Mouse (Mus musculus): ENCODE data around the gene Frrs1. TPM values are rescaled to one million over a fixed set of nuclear protein-coding genes. Genes with fewer than 3 reads are reported as not detected.

Gene Frrs1
- total RNA-seq, 1 experiment from 2014 or later: 8.6 TPM

DNA sequence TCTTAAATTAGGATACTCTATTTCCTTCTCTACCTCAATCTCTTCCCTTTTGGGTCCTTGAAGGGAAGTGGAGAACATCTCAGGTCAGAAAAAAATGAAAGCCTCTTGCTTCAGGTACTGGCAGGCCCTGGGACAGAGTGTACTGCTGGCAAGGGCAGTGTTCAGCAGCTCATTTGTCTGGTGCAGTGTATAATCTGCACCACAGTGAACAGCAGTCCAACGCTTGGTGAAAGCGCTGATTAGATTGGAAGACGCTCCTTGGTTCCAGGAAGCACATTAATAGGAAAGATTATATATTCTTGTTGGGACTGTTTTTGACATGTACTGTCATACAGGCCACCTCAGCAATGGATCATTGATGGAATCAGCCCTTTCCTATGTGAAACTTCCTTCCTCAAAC, 92.2 kb downstream of the Frrs1 start:
- ATAC-seq (ENCODE audit: extremely low read depth, insufficient number of reproducible peaks, low FRiP score, poor library complexity, severe bottlenecking): no peak

DNA sequence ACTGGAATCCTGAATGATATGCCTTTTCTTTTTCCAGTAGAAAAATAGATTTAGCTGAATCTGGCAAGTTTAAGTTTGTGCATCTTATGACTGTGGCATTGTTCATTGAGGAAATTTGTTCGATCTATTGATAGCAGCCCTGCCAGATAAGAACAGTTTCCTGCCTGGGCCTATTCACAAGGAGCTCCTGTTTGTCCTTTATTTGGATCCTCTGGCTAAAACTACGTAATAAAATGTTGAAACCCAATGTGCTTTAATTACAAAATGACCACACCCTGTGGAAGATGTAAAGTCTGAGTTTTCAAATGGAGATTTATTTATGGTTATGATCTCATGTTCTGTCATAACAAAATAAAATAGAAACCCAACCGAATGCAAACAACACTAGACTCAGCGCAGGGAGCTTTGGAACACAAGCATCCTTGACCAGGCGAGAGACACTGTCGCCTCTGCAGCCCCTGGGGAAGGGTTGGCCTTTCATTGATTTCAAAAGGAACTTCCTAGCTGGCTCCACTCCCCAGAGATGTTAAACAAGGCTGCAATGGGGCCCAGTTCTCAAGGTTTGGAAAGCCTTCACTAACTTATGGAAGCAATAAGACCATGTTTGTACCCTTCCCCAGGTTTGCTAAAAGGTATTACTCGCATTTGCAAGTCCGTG, 93.1 kb downstream of the Frrs1 start:
- ATAC-seq (ENCODE audit: extremely low read depth, insufficient number of reproducible peaks, low FRiP score, poor library complexity, severe bottlenecking): no peak

DNA sequence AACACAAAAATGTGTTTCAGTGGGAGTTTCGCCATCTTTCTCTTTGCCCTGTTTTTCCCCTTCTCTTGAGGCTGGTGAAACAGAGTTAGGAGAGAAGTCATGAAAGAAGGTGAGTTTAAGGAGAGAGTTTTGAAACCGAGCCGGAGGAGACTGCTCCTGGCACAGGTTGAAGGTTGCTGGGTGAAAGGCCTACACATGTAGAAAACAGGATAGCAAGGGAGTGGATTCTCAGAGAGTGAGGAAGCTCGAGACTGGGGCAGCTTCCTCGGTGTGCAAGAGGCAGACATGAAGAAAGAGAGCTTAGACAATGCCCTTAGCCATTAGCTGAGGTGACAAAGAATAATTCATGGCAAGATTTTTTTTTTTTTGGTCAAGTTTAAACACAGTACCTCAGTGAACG, 94.1 kb downstream of the Frrs1 start:
- ATAC-seq (ENCODE audit: extremely low read depth, insufficient number of reproducible peaks, low FRiP score, poor library complexity, severe bottlenecking): no peak

DNA sequence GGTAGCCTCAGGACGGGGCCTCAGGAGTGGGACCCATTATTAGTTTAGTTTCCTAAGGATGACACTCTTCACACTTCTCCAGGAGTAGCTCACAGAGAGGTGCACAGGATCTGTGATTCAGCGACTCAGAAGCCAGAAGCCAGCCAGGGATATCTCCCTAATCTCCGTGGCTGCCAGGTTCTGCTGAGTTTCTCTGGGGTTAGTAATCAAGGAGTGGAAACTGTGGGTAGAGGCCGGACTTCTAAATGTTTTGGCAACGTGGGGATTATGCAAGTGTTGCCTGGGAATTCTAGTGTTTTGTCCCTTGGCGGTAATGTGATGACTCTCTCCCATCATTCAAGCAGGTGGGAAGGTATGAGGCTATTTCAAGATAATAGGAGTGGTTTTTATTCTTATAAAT, 95.8 kb downstream of the Frrs1 start:
- no peak for ATAC-seq (ENCODE audit: extremely low read depth, insufficient number of reproducible peaks, low FRiP score, poor library complexity, severe bottlenecking)

Other genes with a start within 250 kb of the Frrs1 start
- 48.3 and 55.2 TPM in 2 replicates for gene Trmt13, start 244.9 kb upstream of the Frrs1 start, total RNA-seq (2017)
- 83.7 and 85.7 TPM in 2 replicates for gene Mfsd14a, start 196.8 kb upstream of the Frrs1 start, total RNA-seq (2017)
- not detected in 2 replicates for gene Gm43191, start 178.2 kb upstream of the Frrs1 start, total RNA-seq (2017)
- gene Slc35a3, start 146.6 kb upstream of the Frrs1 start, total RNA-seq (2017): 34.6 and 40.2 TPM in 2 replicates
- gene Agl, start 51.3 kb upstream of the Frrs1 start, total RNA-seq (2017): 13.9 and 17.3 TPM in 2 replicates
- gene 4930455H04Rik, start 108.8 kb downstream of the Frrs1 start, total RNA-seq (2017): not detected in 2 replicates
- gene Palmd, start 109.5 kb downstream of the Frrs1 start, total RNA-seq (2017): not detected in 2 replicates